Mouse (Mus musculus): Measurements from ENCODE around the gene P2rx4. TPM values are rescaled to one million over a fixed set of nuclear protein-coding genes. Genes with fewer than 3 reads are reported as not detected.

Gene P2rx4
- polyA plus RNA-seq (2015; fragmentation: Nextera tagmentation; extraction: Ambion mirVana): 16.2 and 24.2 TPM in 2 replicates

DNA sequence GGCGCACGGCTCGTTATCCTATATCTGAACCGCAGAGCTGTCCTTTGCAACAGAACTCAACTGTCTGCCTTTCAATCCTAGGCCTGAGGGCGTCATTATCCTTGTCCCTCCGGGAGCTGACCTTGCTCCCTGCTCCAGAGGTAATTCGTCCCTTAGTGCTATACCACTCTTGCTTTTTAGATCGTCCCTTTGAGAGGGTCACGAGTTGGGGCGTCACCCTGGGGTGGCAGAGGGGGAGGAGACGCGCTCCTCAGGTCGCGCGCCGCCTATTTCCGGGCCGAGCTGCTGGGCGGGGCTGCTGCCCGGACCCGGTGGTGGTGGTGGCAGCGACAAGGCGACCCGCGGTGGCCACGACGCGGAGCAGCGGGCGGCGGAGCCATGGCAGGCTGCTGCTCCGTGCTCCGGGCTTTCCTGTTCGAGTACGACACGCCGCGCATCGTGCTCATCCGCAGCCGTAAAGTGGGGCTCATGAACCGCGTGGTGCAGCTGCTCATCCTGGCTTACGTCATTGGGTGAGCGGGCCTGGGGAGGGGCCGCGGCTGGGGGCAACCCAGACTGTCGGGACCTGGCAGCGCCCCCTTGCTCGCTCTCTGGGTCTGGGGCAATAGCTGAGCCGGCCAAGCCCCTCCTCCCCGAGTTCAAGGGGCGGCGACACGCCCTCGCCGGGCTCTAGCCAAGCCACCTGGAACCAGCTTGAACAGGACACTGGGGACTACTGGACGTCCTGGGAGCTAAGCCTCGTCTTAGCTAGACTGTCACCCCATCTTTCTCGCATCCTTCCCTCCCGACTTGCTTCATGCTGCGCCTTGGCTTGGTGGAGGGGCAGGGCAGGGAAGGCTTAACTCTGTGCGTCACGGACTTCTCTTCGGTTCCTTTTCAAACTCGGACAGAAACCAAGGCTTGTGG, at the start of gene P2rx4:
P2rx4 (plus strand) TSS at position 269 of the 906 bp plus-strand sequence.

Other genes starting within 250 kb of the P2rx4 start
- gene Atp2a2, start 205.3 kb upstream of the P2rx4 start, polyA plus RNA-seq (2015; fragmentation: Nextera tagmentation; extraction: Ambion mirVana): 16.0 and 17.2 TPM in 2 replicates
- gene Ift81, start 93.0 kb upstream of the P2rx4 start, polyA plus RNA-seq (2015; fragmentation: Nextera tagmentation; extraction: Ambion mirVana): 5.2 and 10.6 TPM in 2 replicates
- 3.4 and 5.0 TPM in 2 replicates for gene P2rx7, start 63.6 kb upstream of the P2rx4 start, polyA plus RNA-seq (2015; fragmentation: Nextera tagmentation; extraction: Ambion mirVana)
- 28.3 and 28.6 TPM in 2 replicates for gene Camkk2, start 71.9 kb downstream of the P2rx4 start, polyA plus RNA-seq (2015; fragmentation: Nextera tagmentation; extraction: Ambion mirVana)
- gene Anapc5, start 113.8 kb downstream of the P2rx4 start, polyA plus RNA-seq (2015; fragmentation: Nextera tagmentation; extraction: Ambion mirVana): 233 and 241 TPM in 2 replicates
- gene Rnf34, start 142.5 kb downstream of the P2rx4 start, polyA plus RNA-seq (2015; fragmentation: Nextera tagmentation; extraction: Ambion mirVana): 14.5 and 16.3 TPM in 2 replicates